Mouse (Mus musculus) ES-Bruce4 (cell line): Measurements from ENCODE around the gene Hecw1. TPM values are rescaled to one million over a fixed set of nuclear protein-coding genes. Genes with fewer than 3 reads are reported as not detected.
"Not testable (repeated sequence)": the region's sequence is repeated elsewhere in the genome, so short reads cannot be mapped to it uniquely, and the experiment has no call there.

ENCODE experiments used
- H3K27ac ChIP-seq: 2 replicates; pipeline ENCODE4 v1.5.1; 2012; ENCODE audit warnings: low read length, inconsistent platforms; ENCODE audit not compliant: insufficient read depth
- H3K27me3 ChIP-seq: 2 replicates; pipeline ENCODE4 v1.6.1; 2012; ENCODE audit warnings: mild to moderate bottlenecking, low read length, inconsistent platforms; ENCODE audit not compliant: control insufficient read depth, poor library complexity, insufficient read depth, severe bottlenecking
- H3K36me3 ChIP-seq: 2 replicates; pipeline ENCODE4 v1.6.1; 2012; ENCODE audit warnings: inconsistent platforms, mild to moderate bottlenecking, low read length, moderate library complexity; ENCODE audit not compliant: control insufficient read depth, poor library complexity, insufficient read depth, severe bottlenecking
- H3K4me1 ChIP-seq: one replicate; pipeline ENCODE4 v1.8.1; 2011; ENCODE audit warnings: low read length; ENCODE audit not compliant: control insufficient read depth, insufficient read depth
- H3K4me3 ChIP-seq: 2 replicates; pipeline ENCODE4 v1.5.1; 2011; ENCODE audit warnings: low read depth, mild to moderate bottlenecking, low read length
- H3K9ac ChIP-seq: 2 replicates; pipeline ENCODE4 v1.6.1; 2012; ENCODE audit warnings: low read depth, mild to moderate bottlenecking, inconsistent platforms; ENCODE audit not compliant: poor library complexity, severe bottlenecking
- H3K9me3 ChIP-seq: replicated peaks from 2 replicates; pipeline ENCODE4 v1.6.1; 2012; ENCODE audit warnings: mild to moderate bottlenecking, low read length, inconsistent platforms; ENCODE audit not compliant: control insufficient read depth, poor library complexity, insufficient read depth, severe bottlenecking
- CTCF ChIP-seq: IDR thresholded peaks from one replicate; pipeline ENCODE4 v1.8.1; 2011; ENCODE audit warnings: low read depth, low read length
- EP300 ChIP-seq: IDR thresholded peaks from 2 replicates; pipeline ENCODE4 v1.6.1; 2011; ENCODE audit warnings: low read depth, low read length; ENCODE audit not compliant: insufficient read depth
- POLR2A ChIP-seq: IDR thresholded peaks from one replicate; pipeline ENCODE4 v1.8.1; 2011; ENCODE audit warnings: low read length; ENCODE audit not compliant: insufficient read depth
- polyA plus RNA-seq: library from polyadenylated mRNA; stranded (reverse); fragments of >200 nt; gene quantifications from 2 replicates; pipeline ENCODE4 v1.2.4, GENCODE M21; 2011; ENCODE audit warnings: low read depth; ENCODE audit not compliant: missing spikeins, insufficient read depth, insufficient read length

Hecw1 gene
- polyA plus RNA-seq, 1 experiment, result 0.70 TPM

- Histone ChIP-seq H3K4me3 (no peak overlapping the region), H3K4me1 (no peaks in the 10 kb centered on the region), H3K9me3 (no peaks in the 10 kb centered on the region), H3K36me3 (no peaks in the 10 kb centered on the region), H3K27me3 (no peaks in the 10 kb centered on the region), H3K27ac (no peak overlapping the region), H3K9ac (no peak overlapping the region)
- TF ChIP-seq POLR2A (no peak), CTCF (no peak), EP300 (no peak)
Observed at GRCm38 (mm10) chr13:14327252-14327651, 195.8 kb downstream of the Hecw1 start.

- H3K9ac ChIP-seq, result no peak overlapping the region
- H3K27me3 ChIP-seq, result no peaks in the 10 kb centered on the region
- peaks cover 2% of the 10 kb centered on the region for H3K4me1 ChIP-seq
- TF ChIP-seq CTCF (peak; percentile 53), POLR2A (no peak)
- no peak overlapping the region for H3K27ac ChIP-seq
- no peak overlapping the region for H3K4me3 ChIP-seq
- no peaks in the 10 kb centered on the region for H3K36me3 ChIP-seq
- H3K9me3 ChIP-seq, result no peaks in the 10 kb centered on the region
Observed at GRCm38 (mm10) chr13:14306617-14307016, 216.4 kb downstream of the Hecw1 start.

GRCm38 (mm10) chr13:14304103-14304502 is 218.9 kb downstream of the Hecw1 start:
- TF ChIP-seq CTCF (no peak), POLR2A (no peak), EP300 (no peak)
- Histone ChIP-seq H3K27me3 (no peaks in the 10 kb centered on the region), H3K4me1 (peaks cover 2% of the 10 kb centered on the region), H3K27ac (no peak overlapping the region), H3K36me3 (no peaks in the 10 kb centered on the region), H3K9me3 (no peaks in the 10 kb centered on the region), H3K4me3 (no peak overlapping the region), H3K9ac (no peak overlapping the region)

- Histone ChIP-seq H3K36me3 (no peaks in the 10 kb centered on the region), H3K27ac (no peak overlapping the region), H3K27me3 (no peaks in the 10 kb centered on the region), H3K4me1 (peaks cover 2% of the 10 kb centered on the region), H3K4me3 (no peak overlapping the region), H3K9me3 (no peaks in the 10 kb centered on the region), H3K9ac (no peak overlapping the region)
- TF ChIP-seq CTCF (no peak), POLR2A (no peak), EP300 (no peak)
Observed at GRCm38 (mm10) chr13:14302921-14303320, 220.1 kb downstream of the Hecw1 start.

GRCm38 (mm10) chr13:14290016-14290415 is 233.0 kb downstream of the Hecw1 start:
- no peak for TF ChIP-seq POLR2A
- peak; percentile 70 for TF ChIP-seq EP300
- Histone ChIP-seq H3K9ac (no peak overlapping the region), H3K4me1 (no peaks in the 10 kb centered on the region), H3K4me3 (no peak overlapping the region), H3K9me3 (no peaks in the 10 kb centered on the region), H3K36me3 (no peaks in the 10 kb centered on the region), H3K27me3 (no peaks in the 10 kb centered on the region), H3K27ac (no peak overlapping the region)

GRCm38 (mm10) chr13:14271476-14271875 is 251.6 kb downstream of the Hecw1 start:
- no peak overlapping the region for H3K9ac ChIP-seq
- H3K27me3 ChIP-seq, result no peaks in the 10 kb centered on the region; the same call in 1 of the 2 replicates
- H3K27ac ChIP-seq, result no peak overlapping the region
- H3K9me3 ChIP-seq, result no peaks in the 10 kb centered on the region
- no peak overlapping the region for H3K4me3 ChIP-seq
- H3K36me3 ChIP-seq, result no peaks in the 10 kb centered on the region
- TF ChIP-seq EP300 (no peak), CTCF (no peak), POLR2A (no peak)
- H3K4me1 ChIP-seq, result no peaks in the 10 kb centered on the region

GRCm38 (mm10) chr13:14260939-14261338 is 262.1 kb downstream of the Hecw1 start:
- H3K4me3 ChIP-seq, H3K27me3 ChIP-seq, H3K9me3 ChIP-seq, H3K36me3 ChIP-seq, H3K4me1 ChIP-seq, H3K9ac ChIP-seq, H3K27ac ChIP-seq: not testable (repeated sequence)
